Mouse (Mus musculus) forebrain, embryonic 13.5 days (tissue): ENCODE measurements around the gene Rpl5. TPM values are rescaled to one million over a fixed set of nuclear protein-coding genes. Genes with fewer than 3 reads are reported as not detected.
"Not testable (repeated sequence)": the region's sequence is repeated elsewhere in the genome, so short reads cannot be mapped to it uniquely, and the experiment has no call there.

Experiments
- ATAC-seq: fragments of 200-750 bp; cut with Nextera tagmentation; 2 replicates; pipeline ENCODE4 v1.8.0; 2017
- H3K27ac ChIP-seq: fragments of 300-500 bp; sonication (generic); 2 replicates; pipeline ENCODE4 v1.5.1; 2015; ENCODE audit warnings: inconsistent platforms, mild to moderate bottlenecking, moderate library complexity
- H3K27me3 ChIP-seq: fragments of 300-500 bp; sonication (generic); 2 replicates; pipeline ENCODE4 v1.6.1; 2015; ENCODE audit warnings: mild to moderate bottlenecking, inconsistent platforms
- H3K36me3 ChIP-seq: fragments of 300-500 bp; sonication (generic); 2 replicates; pipeline ENCODE4 v1.6.1; 2015; ENCODE audit warnings: mild to moderate bottlenecking, inconsistent platforms; ENCODE audit not compliant: poor library complexity, severe bottlenecking
- H3K4me1 ChIP-seq: fragments of 300-500 bp; sonication (generic); 2 replicates; pipeline ENCODE4 v1.6.1; 2015; ENCODE audit warnings: inconsistent platforms
- H3K4me2 ChIP-seq: fragments of 300-500 bp; sonication (generic); 2 replicates; pipeline ENCODE4 v1.6.1; 2015; ENCODE audit warnings: inconsistent platforms, mild to moderate bottlenecking, moderate library complexity
- H3K4me3 ChIP-seq: fragments of 300-500 bp; sonication (generic); 2 replicates; pipeline ENCODE4 v1.5.1; 2015; ENCODE audit warnings: mild to moderate bottlenecking, inconsistent platforms
- H3K9ac ChIP-seq: fragments of 300-500 bp; sonication (generic); 2 replicates; pipeline ENCODE4 v1.6.1; 2015; ENCODE audit warnings: mild to moderate bottlenecking, inconsistent platforms
- H3K9me3 ChIP-seq: fragments of 300-500 bp; sonication (generic); replicated peaks from 2 replicates; pipeline ENCODE4 v1.6.1; 2016; ENCODE audit warnings: inconsistent platforms
- WGBS: fragments of 180-500 bp; shearing (Covaris S2); methylation state at CpG from one replicate; pipeline ENCODE4 v1.1.7; 2015; 5-methylcytosine and 5-hydroxymethylcytosine counted together
- polyA plus RNA-seq: library from polyadenylated mRNA; unstranded; fragments of >200 nt; fragmentation: Nextera tagmentation; extraction: Ambion mirVana; gene quantifications from 2 replicates; pipeline ENCODE4 v1.2.1, GENCODE M21; 2015

Gene Rpl5
- polyA plus RNA-seq, 1 experiment from 2014 or later = 76.0 TPM

DNA sequence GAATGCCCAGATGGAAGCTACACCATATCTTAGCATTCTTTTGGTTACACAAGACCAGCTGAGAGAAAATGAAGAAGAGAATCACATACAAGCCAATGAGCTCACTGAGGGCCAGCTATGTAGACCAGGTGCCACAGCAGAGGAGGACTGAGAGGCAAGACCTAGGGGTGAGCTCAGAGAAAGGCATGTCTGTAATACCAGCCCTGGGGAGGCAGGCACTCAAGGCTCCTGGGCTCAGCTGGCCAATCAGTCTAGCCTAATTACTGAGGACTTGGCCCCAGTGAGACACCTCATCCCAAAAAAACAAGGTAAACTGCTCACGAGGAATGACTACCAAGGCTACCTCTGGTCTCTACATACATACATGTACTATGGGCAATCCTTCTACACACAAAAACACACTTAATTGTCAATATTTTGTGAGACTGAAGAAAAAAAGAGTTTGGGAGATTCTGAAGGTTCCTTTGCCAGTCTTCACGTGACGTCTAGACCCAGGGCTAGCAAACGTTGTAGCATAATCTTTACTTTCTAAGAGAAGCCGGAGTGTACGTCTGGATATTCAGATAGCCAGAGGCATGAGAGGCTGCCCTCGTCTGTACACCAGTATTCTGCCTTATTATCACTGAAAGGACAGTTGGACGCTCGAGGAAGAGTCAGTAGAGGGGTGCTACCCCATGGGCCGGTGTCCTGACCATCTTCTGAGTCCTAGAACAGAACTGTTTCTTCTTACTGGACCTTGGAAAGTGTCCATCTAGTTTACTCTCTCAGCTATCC lies 34.7 kb downstream of the Rpl5 start:
- H3K9me3 ChIP-seq = no peaks in the 10 kb centered on the region
- WGBS = 90% methylated on average over 10 of the region's 10 CpGs
- H3K27ac ChIP-seq = no peak overlapping the region
- no peak overlapping the region for H3K4me2 ChIP-seq
- no peak overlapping the region for H3K4me3 ChIP-seq
- no peak overlapping the region for H3K9ac ChIP-seq
- no peaks in the 10 kb centered on the region for H3K4me1 ChIP-seq
- no peaks in the 10 kb centered on the region for H3K27me3 ChIP-seq
- H3K36me3 ChIP-seq = no peaks in the 10 kb centered on the region
- no peak for ATAC-seq

DNA sequence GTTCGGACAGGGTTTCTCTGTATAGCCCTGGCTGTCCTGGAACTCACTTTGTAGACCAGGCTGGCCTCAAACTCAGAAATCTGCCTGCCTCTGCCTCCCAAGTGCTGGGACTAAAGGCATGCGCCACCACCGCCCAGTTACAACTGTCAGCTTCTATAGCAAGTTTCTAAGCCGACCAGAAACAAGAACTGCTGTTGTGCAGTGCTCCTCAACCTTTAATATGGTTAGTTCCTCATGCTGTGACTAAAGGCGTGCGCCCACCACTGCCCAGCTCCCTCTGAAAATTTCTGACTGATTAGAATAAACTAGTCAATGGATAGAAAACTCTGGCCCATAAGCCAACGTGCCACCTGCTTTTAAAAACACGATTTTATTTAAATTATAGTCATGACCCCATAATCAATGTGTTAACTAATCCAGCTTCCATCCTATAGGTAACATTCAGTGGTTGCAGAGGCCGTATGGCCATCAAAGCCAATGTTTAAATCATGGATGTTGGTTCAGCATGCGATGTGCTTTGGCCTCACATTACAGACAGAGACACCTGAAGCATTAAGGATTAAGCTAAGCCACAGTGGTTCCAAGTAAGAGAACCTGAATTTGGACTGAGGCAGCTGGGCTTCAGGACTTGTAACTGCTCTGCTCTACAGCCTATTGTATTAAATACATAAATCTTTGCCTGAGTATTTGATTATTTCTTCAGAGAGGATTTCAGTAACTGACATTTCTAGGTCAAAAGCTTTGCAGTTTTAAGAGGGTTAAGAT lies 36.5 kb downstream of the Rpl5 start:
- no peak for ATAC-seq
- Histone ChIP-seq H3K4me3 (no peak overlapping the region), H3K36me3 (no peaks in the 10 kb centered on the region), H3K9me3 (no peaks in the 10 kb centered on the region), H3K4me1 (no peaks in the 10 kb centered on the region), H3K4me2 (no peak overlapping the region), H3K9ac (no peak overlapping the region), H3K27me3 (no peaks in the 10 kb centered on the region), H3K27ac (no peak overlapping the region)
- WGBS = 88% methylated on average over 10 of the region's 10 CpGs

DNA sequence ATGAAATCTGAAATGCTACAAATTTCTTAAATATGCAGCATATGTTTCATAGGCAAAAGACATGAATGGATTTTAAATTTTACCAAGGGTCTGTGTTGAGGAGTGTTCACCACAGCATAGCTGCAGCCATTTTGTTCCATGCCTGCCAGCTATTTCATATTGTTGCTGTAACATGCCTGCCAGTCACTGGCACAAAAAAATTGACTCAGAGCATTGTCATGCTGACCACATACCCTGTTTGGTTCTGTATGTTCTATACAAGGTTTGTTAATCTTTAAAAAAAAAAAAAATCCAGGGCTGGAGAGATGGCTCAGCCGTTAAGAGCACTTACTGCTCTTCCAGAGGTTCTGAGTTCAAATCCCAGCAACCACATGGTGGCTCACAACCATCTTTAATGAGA lies 38.2 kb downstream of the Rpl5 start:
- not testable (repeated sequence) for H3K27ac ChIP-seq, H3K4me2 ChIP-seq, H3K27me3 ChIP-seq, H3K4me1 ChIP-seq, H3K9ac ChIP-seq, H3K9me3 ChIP-seq, H3K36me3 ChIP-seq, ATAC-seq, H3K4me3 ChIP-seq
- 75% methylated on average over 1 of the region's 1 CpGs for WGBS

DNA sequence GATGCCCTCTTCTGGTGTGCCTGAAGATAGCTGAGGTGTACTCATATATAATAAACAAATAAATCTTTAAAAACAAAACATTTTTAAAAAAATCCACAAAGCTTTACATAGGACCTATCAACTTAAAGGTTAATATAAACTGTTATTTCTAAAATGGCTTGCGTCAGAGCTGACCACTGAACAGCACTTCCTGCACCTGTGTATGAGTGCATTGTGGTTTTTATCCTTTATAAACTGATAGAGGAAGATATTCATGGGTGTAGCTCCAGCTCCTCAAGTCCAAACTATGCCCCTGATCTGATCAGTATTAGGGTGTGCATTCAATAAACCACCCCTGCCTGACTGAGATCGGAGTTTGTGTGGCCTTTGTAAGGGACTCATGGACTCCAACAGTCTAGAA lies 38.6 kb downstream of the Rpl5 start:
- no peak overlapping the region for H3K27ac ChIP-seq
- H3K4me2 ChIP-seq = no peak overlapping the region
- H3K27me3 ChIP-seq = no peaks in the 10 kb centered on the region
- no peaks in the 10 kb centered on the region for H3K36me3 ChIP-seq
- H3K4me1 ChIP-seq = no peaks in the 10 kb centered on the region
- WGBS = 89% methylated on average over 2 of the region's 2 CpGs
- ATAC-seq = no peak
- H3K9ac ChIP-seq = no peak overlapping the region
- no peaks in the 10 kb centered on the region for H3K9me3 ChIP-seq
- no peak overlapping the region for H3K4me3 ChIP-seq

DNA sequence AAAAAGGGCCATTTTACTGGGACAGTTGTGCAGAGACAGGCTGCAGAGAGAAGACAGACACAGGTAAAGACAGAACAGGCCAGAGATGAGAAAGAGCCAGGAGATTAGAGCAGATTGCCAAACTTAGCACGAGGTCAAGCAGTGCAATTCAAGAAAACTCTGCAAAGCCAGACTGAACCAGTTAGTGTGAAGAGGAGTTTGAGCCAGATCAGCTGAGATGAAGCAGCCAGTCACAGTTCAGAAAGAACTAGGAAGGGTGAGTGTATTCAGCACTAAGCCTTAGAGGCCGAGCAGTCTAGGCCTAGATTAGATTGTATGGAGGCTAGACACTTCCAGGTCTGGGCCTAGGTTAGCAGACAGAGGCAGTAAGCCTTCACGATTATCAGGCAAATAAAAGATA lies 39.4 kb downstream of the Rpl5 start:
- H3K9ac ChIP-seq = no peak overlapping the region
- no peak overlapping the region for H3K4me3 ChIP-seq
- H3K4me2 ChIP-seq = no peak overlapping the region
- ATAC-seq = no peak
- no peaks in the 10 kb centered on the region for H3K36me3 ChIP-seq
- 73% methylated on average over 3 of the region's 3 CpGs for WGBS
- H3K4me1 ChIP-seq = no peaks in the 10 kb centered on the region
- no peaks in the 10 kb centered on the region for H3K27me3 ChIP-seq
- H3K9me3 ChIP-seq = no peaks in the 10 kb centered on the region
- no peak overlapping the region for H3K27ac ChIP-seq

DNA sequence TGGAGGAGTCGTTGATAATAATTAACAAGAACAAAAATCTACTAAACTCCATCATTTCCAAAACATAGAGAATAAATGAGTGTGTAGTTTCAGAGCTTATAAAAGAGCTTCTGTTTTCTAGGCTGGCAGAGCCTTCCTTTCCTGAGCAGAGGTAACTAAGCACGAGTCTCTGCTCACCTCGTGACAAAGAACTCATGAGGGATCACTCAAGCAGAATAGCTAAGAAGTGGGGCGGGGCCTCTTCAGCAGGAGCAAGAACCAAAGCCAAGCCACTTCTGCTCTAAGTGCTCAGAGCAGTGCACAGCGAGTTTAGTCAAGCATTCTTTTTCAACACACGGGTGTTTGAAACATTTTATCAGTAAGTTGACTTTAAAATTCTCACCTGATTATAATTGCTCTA lies 40.9 kb downstream of the Rpl5 start:
- Histone ChIP-seq H3K4me1 (no peaks in the 10 kb centered on the region), H3K27me3 (no peaks in the 10 kb centered on the region), H3K9ac (no peak overlapping the region), H3K4me3 (no peak overlapping the region), H3K9me3 (no peaks in the 10 kb centered on the region), H3K27ac (no peak overlapping the region), H3K4me2 (no peak overlapping the region), H3K36me3 (no peaks in the 10 kb centered on the region)
- no peak for ATAC-seq
- WGBS = 33% methylated on average over 6 of the region's 6 CpGs

DNA sequence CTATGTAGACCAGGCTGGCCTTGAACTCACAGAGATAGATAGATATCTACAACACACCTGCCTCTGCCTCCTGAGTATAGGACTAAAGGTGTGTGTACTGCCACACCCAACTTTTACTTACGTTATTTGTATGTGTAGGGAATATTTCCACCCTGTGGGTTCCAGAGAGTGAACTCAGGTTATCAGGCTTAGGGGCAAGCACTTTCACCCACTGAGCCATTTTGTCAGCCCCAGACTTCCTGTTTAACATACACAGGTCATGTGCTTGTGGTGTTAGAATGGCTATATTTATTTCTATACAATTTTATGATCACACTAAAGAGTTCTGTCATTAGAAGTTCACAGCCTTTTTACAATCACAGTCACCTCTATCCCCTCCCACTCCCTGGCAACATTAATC lies 42.6 kb downstream of the Rpl5 start:
- no peaks in the 10 kb centered on the region for H3K27me3 ChIP-seq
- no peak overlapping the region for H3K4me2 ChIP-seq
- 98% methylated on average over 1 of the region's 1 CpGs for WGBS
- no peak for ATAC-seq
- no peak overlapping the region for H3K4me3 ChIP-seq
- peaks cover 5% of the 10 kb centered on the region for H3K4me1 ChIP-seq
- H3K9ac ChIP-seq = no peak overlapping the region
- H3K36me3 ChIP-seq = no peaks in the 10 kb centered on the region
- H3K27ac ChIP-seq = no peak overlapping the region
- H3K9me3 ChIP-seq = no peaks in the 10 kb centered on the region

DNA sequence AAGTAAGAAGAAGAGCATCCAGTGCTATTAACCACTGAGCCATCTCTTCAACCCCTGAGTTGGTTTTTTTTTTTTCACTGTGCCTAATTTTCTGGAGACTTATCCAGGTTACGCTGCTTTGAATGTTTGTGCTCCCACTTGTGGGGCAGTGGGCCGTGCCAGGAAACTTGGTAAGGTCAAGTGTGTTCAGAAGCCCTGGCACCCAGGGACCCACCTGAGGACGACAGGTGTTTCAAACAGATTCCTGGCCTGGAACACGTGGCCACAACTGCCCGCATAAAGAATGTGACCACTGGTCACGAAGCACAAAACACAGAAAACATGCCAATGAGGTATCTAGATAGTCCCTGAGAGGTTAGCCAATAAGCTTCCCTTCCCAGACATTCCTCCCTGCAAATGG lies 43.2 kb downstream of the Rpl5 start:
- Histone ChIP-seq H3K27ac (no peak overlapping the region), H3K36me3 (no peaks in the 10 kb centered on the region), H3K9ac (no peak overlapping the region), H3K4me1 (peaks cover 5% of the 10 kb centered on the region), H3K4me3 (no peak overlapping the region), H3K9me3 (no peaks in the 10 kb centered on the region), H3K4me2 (no peak overlapping the region), H3K27me3 (no peaks in the 10 kb centered on the region)
- 91% methylated on average over 6 of the region's 6 CpGs for WGBS
- ATAC-seq = no peak

DNA sequence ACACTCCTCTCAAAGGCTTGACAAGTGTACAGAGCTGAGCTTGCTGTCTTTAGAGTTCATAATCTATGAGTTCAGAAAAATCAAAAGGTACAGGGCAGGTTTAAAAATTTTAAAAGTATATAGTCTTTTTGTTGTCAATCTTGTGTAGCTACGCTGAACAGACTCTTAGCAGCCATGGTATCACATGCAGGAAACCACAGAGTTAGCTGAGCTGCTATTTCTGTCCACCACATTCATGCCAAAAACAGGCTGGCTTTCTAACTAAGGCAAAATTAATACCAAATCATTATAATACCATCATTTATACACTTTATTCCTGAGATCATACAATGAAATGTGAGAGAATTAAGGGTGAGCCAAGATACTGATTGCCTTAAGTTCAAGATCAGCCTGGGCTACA lies 46.2 kb downstream of the Rpl5 start:
- no peak for ATAC-seq

DNA sequence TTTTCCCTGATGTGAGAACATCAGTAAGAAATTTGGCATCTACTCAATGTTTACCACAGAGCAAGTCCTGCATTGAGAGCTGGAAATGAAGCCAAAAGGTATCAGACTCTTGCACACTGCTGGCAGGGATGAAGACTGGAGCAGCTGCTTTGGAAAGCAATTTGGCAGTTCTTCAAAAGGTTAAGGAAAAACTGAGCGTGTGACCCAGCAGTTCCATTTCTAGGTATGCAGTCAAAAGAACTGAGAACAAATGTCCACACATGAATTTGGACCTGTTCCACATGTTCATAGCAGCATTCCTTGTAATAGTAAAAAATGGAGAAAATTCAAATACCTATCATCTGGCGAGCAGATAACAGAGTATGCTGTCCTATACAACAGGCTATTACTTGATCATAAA lies 47.2 kb downstream of the Rpl5 start:
- H3K9ac ChIP-seq = no peak overlapping the region
- H3K4me3 ChIP-seq = no peak overlapping the region
- H3K36me3 ChIP-seq = no peaks in the 10 kb centered on the region
- H3K27me3 ChIP-seq = no peaks in the 10 kb centered on the region
- H3K27ac ChIP-seq = no peak overlapping the region
- H3K9me3 ChIP-seq = no peaks in the 10 kb centered on the region
- H3K4me1 ChIP-seq = peaks cover 5% of the 10 kb centered on the region
- no peak overlapping the region for H3K4me2 ChIP-seq
- ATAC-seq = no peak
- WGBS = 73% methylated on average over 2 of the region's 2 CpGs

More for the DNA sequence above, 46.2 kb downstream of the Rpl5 start:
- WGBS = 95% methylated on average over 1 of the region's 1 CpGs
- Histone ChIP-seq H3K4me2 (no peak overlapping the region), H3K9me3 (no peaks in the 10 kb centered on the region), H3K4me1 (peaks cover 5% of the 10 kb centered on the region), H3K9ac (no peak overlapping the region), H3K27me3 (no peaks in the 10 kb centered on the region), H3K4me3 (no peak overlapping the region), H3K36me3 (no peaks in the 10 kb centered on the region), H3K27ac (no peak overlapping the region)

DNA sequence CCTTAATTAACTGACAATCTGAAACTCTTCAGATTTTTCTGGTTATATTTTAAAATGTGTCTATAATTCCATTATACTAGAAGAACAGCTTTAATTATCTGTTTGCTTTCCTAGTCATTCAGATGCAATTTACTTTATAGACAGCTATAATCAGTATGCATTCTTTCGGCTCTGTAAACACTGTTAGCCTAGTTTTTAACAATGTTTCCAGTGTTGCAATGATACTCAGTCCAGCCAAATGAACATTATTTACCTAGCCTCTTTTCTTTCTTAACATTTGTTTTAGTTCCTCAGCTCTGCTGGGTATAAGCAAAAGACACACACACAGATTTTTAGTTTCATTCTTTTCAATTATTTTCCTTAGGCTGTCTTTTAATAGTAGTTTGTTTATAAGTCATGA lies 48.6 kb downstream of the Rpl5 start:
- WGBS = 73% methylated on average over 1 of the region's 1 CpGs
- no peaks in the 10 kb centered on the region for H3K27me3 ChIP-seq
- no peak for ATAC-seq
- H3K27ac ChIP-seq = no peak overlapping the region
- no peaks in the 10 kb centered on the region for H3K36me3 ChIP-seq
- peaks cover 5% of the 10 kb centered on the region for H3K4me1 ChIP-seq
- H3K4me3 ChIP-seq = no peak overlapping the region
- no peak overlapping the region for H3K4me2 ChIP-seq
- no peaks in the 10 kb centered on the region for H3K9me3 ChIP-seq
- no peak overlapping the region for H3K9ac ChIP-seq

DNA sequence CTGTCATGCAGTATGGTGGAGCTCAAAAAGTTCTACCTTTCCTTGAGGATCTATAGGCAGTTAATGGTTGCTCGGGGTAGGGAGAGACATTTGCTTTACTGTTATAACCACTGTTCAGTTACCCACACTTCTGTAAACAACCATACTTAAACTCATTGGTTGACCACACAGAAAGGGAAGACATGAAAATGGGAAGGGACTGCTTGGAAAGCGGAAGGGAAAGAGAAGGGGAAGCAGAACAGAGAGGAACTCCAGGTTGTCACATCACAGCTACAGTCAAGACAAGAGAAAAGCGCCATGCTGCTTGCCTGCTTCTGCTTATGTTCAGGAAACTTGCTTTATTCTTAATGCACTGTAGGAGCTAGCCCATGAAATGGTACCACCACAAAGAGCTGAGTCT lies 49.3 kb downstream of the Rpl5 start:
- no peak overlapping the region for H3K4me2 ChIP-seq
- H3K27ac ChIP-seq = no peak overlapping the region
- peaks cover 5% of the 10 kb centered on the region for H3K4me1 ChIP-seq

More for the DNA sequence above, 49.3 kb downstream of the Rpl5 start:
- no peaks in the 10 kb centered on the region for H3K27me3 ChIP-seq
- H3K36me3 ChIP-seq = no peaks in the 10 kb centered on the region
- H3K4me3 ChIP-seq = no peak overlapping the region
- H3K9me3 ChIP-seq = no peaks in the 10 kb centered on the region
- H3K9ac ChIP-seq = no peak overlapping the region
- WGBS = 89% methylated on average over 3 of the region's 3 CpGs
- no peak for ATAC-seq
